Mouse (Mus musculus): ENCODE data around the gene Spg21.

DNA sequence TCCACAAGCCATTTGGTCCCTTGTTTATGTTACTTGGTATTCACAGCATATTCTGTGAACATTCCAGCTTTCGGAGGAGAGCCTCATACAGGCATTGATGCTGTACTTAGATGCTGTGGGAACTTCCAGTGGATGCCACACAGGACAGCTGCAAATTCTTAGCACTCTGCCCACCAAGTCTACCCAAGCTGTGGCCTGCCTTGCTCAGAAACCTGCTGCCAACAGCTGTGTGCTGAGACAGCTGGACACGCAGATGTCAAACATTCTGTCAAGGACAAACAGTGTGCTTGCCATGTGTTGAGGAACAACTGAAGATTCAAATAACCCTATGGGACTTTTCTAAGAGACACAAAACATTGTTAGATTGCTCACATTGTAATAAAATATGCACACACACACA is 1.8 kb upstream of the Spg21 start:
- TF ChIP-seq CTCF (conservative IDR thresholded peaks at IDR 0.05 in 1 of 2, IDR thresholded peaks at IDR 0.05 in 1 of 2; ENCODE audit: low read depth in 2 of 2, low read length in 2 of 2): no peak
- TF ChIP-seq POLR2A (IDR thresholded peaks at IDR 0.05; ENCODE audit: low read depth, low read length): no peak
- no peak for TF ChIP-seq MAX (IDR thresholded peaks at IDR 0.05; ENCODE audit: low read length)
- TF ChIP-seq RCOR1 (conservative IDR thresholded peaks at IDR 0.05; ENCODE audit: low read depth, low read length): no peak
- no peak for TF ChIP-seq EP300 (IDR thresholded peaks at IDR 0.05; ENCODE audit: low read length)
- no peak for TF ChIP-seq USF1 (IDR thresholded peaks at IDR 0.05; ENCODE audit: low read depth, low read length)
- TF ChIP-seq HCFC1 (IDR thresholded peaks at IDR 0.05; ENCODE audit: low read depth, low read length): no peak
- no peak for TF ChIP-seq GABPA (IDR thresholded peaks at IDR 0.05; ENCODE audit: insufficient replicate concordance, low read depth, low read length)
